In the genomic region with DNA sequence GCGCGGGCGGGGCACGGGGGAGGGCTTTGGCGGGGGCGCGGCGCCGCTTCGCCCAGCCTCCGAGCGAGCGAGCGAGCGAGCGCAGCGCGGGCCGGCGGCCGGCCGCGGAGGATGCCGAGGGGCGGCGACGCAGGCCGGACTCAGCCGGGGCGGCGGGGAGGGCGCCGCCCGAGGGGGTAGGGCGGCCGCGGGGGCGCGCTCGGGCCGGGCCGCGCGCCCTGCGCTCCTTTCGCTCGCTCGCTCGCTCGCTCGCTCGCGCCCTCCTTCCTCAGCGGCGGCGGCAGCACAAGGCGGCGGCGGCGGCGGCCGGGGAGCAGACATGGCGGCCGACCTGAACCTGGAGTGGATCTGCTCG, we compare ENCODE assay signal across 8 mouse cellular contexts. TPM values are rescaled to one million over a fixed set of nuclear protein-coding genes. Genes with fewer than 3 reads are reported as not detected.
DNase-seq lines count a peak whose midpoint lies in the region; ATAC-seq and TF ChIP-seq lines count a peak whose summit lies in the region.

A gene (plus strand): TSS at position 209 of the 355 bp plus-strand sequence.

- peak within 1 kb of the TSS; percentile 97 for H3K9ac ChIP-seq in intestine, embryonic 15.5 days
- peak within 1 kb of the TSS; percentile 96 for H3K9ac ChIP-seq in limb, embryonic 11.5 days (ENCODE audit: low read length)
- peak within 1 kb of the TSS; percentile 96 for H3K9ac ChIP-seq in midbrain, embryonic 12.5 days (replicated peaks)

- ATAC-seq in intestine, embryonic 15.5 days: peak; percentile 95
- peak; percentile 83 for ATAC-seq in limb, embryonic 11.5 days (ENCODE audit: insufficient number of reproducible peaks, low FRiP score, low TSS enrichment, low read depth)
- peak; percentile 92 for ATAC-seq in midbrain, embryonic 12.5 days (ENCODE audit: low FRiP score, low read depth)

- peak within 1 kb of the TSS; percentile 69 for H3K4me2 ChIP-seq in intestine, embryonic 15.5 days (replicated peaks)
- H3K4me2 ChIP-seq in limb, embryonic 11.5 days (ENCODE audit: low read depth, severe bottlenecking): peak within 1 kb of the TSS; percentile 62
- peak within 1 kb of the TSS; percentile 77 for H3K4me2 ChIP-seq in midbrain, embryonic 12.5 days (replicated peaks)

- under 1% methylated on average over 64 of the region's 65 CpGs for WGBS in intestine, embryonic 15.5 days
- WGBS in limb, embryonic 11.5 days: 0% methylated on average over 27 of the region's 65 CpGs
- under 1% methylated on average over 52 of the region's 65 CpGs for WGBS in midbrain, embryonic 12.5 days
- 7% methylated on average over 60 of the region's 65 CpGs for WGBS in spleen, adult 2 months

- no peak for TF ChIP-seq CTCF in spleen, adult 2 months (IDR thresholded peaks at IDR 0.05; ENCODE audit: extremely low read depth, insufficient read depth, insufficient read length, insufficient replicate concordance)

- H3K9me3 ChIP-seq in intestine, embryonic 15.5 days: no peaks in the 10 kb centered on the region
- H3K9me3 ChIP-seq in limb, embryonic 11.5 days (ENCODE audit: control insufficient read depth, low read length): no peaks in the 10 kb centered on the region; the same call in 1 of the 2 replicates
- H3K9me3 ChIP-seq in midbrain, embryonic 12.5 days: no peaks in the 10 kb centered on the region

- peak; percentile 72 for DNase-seq in kidney, adult 18-20 months
- DNase-seq in kidney, adult 11 months: no peak
- peak; percentile 79 to 85 for DNase-seq in cerebellum, postnatal 25 days
- DNase-seq in gonadal fat pad, adult 2 months (ENCODE audit: low read depth): no peak
- DNase-seq in limb, embryonic 11.5 days (ENCODE audit: low spot score): peak; percentile 83
- peak; percentile 7 to 30 for DNase-seq in spleen, adult 2 months (ENCODE audit: low read depth in 1 of 2, low spot score in 2 of 2)

- peak within 1 kb of the TSS; percentile 94 for H3K27ac ChIP-seq in intestine, embryonic 15.5 days
- H3K27ac ChIP-seq in limb, embryonic 11.5 days (replicated peaks; ENCODE audit: low read depth, low read length): peak within 1 kb of the TSS; percentile 91
- H3K27ac ChIP-seq in midbrain, embryonic 12.5 days (replicated peaks): peak within 1 kb of the TSS; percentile 96
- no peak within 1 kb of the TSS for H3K27ac ChIP-seq in spleen, adult 2 months (ENCODE audit: insufficient read depth, low read length)

- peak within 1 kb of the TSS; percentile 98 for H3K4me3 ChIP-seq in intestine, embryonic 15.5 days (replicated peaks)
- peak within 1 kb of the TSS; percentile 94 for H3K4me3 ChIP-seq in limb, embryonic 11.5 days (ENCODE audit: low read depth, low read length)
- H3K4me3 ChIP-seq in midbrain, embryonic 12.5 days: peak within 1 kb of the TSS; percentile 97
- peak within 1 kb of the TSS; percentile 79 for H3K4me3 ChIP-seq in spleen, adult 2 months (ENCODE audit: extremely low read depth, insufficient read depth, insufficient read length)

- no peak for TF ChIP-seq POLR2A in spleen, adult 2 months (IDR thresholded peaks at IDR 0.05; ENCODE audit: low read depth, low read length)

- H3K4me1 ChIP-seq in intestine, embryonic 15.5 days (replicated peaks): peaks cover 8% of the 10 kb centered on the region; the same call in 1 of the 2 replicates
- H3K4me1 ChIP-seq in limb, embryonic 11.5 days (ENCODE audit: control insufficient read depth, insufficient read depth, low read length): no peaks in the 10 kb centered on the region; the same call in 1 of the 2 replicates
- peaks cover 21% of the 10 kb centered on the region for H3K4me1 ChIP-seq in midbrain, embryonic 12.5 days
- 0 out of 2 replicates have a peak, but pooled peaks cover 3% of the 10 kb centered on the region for H3K4me1 ChIP-seq in spleen, adult 2 months (ENCODE audit: control insufficient read depth, insufficient read depth, insufficient read length)

- H3K27me3 ChIP-seq in intestine, embryonic 15.5 days (replicated peaks): no peaks in the 10 kb centered on the region
- no peaks in the 10 kb centered on the region for H3K27me3 ChIP-seq in limb, embryonic 11.5 days (ENCODE audit: control insufficient read depth, insufficient read depth, low read length)
- no peaks in the 10 kb centered on the region for H3K27me3 ChIP-seq in midbrain, embryonic 12.5 days
- peaks cover 7% of the 10 kb centered on the region for H3K27me3 ChIP-seq in spleen, adult 2 months (ENCODE audit: control insufficient read depth, insufficient read depth, low read length)

- H3K36me3 ChIP-seq in intestine, embryonic 15.5 days: no peaks in the 10 kb centered on the region
- no peaks in the 10 kb centered on the region for H3K36me3 ChIP-seq in limb, embryonic 11.5 days (ENCODE audit: control insufficient read depth, insufficient read depth, low read length)
- peaks cover 9% of the 10 kb centered on the region; the same call in 1 of the 2 replicates for H3K36me3 ChIP-seq in midbrain, embryonic 12.5 days
- H3K36me3 ChIP-seq in spleen, adult 2 months (ENCODE audit: control insufficient read depth, insufficient read depth, low read length): no peaks in the 10 kb centered on the region

RNA-seq across cellular contexts. Expression of the gene that starts here (rescaled TPM):
- 28.7 and 32.6 TPM in 2 replicates for polyA plus RNA-seq in gonadal fat pad, adult 2 months (2012; rRNA removed)
- polyA plus RNA-seq in intestine, embryonic 15.5 days (2015; fragmentation: Nextera tagmentation; extraction: Ambion mirVana): 40.8 and 43.2 TPM in 2 replicates
- 53.5 and 54.5 TPM in 2 replicates for polyA plus RNA-seq in limb, embryonic 11.5 days (2014; fragmentation: Nextera tagmentation; extraction: Ambion mirVana)
- polyA plus RNA-seq in midbrain, embryonic 12.5 days (2016; fragmentation: Nextera tagmentation; extraction: Ambion mirVana): 55.0 and 55.3 TPM in 2 replicates
- 7.9 and 8.1 TPM in 2 replicates for polyA plus RNA-seq in spleen, adult 2 months (2012; rRNA removed)

Comparison
In these comparisons a context has a peak if more than half of its experiments do, and no peak if none do; other contexts are left out.
1. DNase-seq: peak in kidney, adult 18-20 months (single experiment), cerebellum, postnatal 25 days (2 of 2), limb, embryonic 11.5 days (single experiment) and spleen, adult 2 months (2 of 2); none in kidney, adult 11 months (single experiment) and gonadal fat pad, adult 2 months (single experiment).
2. Peak in every context shown above with its lines, with median percentiles within 50 percentile points of each other: ATAC-seq, H3K4me2 ChIP-seq, H3K4me3 ChIP-seq and H3K9ac ChIP-seq.